Mouse (Mus musculus) MEL (cell line): Measurements from ENCODE around the gene Sv2a. TPM values are rescaled to one million over a fixed set of nuclear protein-coding genes. Genes with fewer than 3 reads are reported as not detected.

Experiments used
- DNase-seq: peaks from one replicate; pipeline ENCODE4 v3.0.0; 2011; ENCODE audit warnings: low read depth, low spot score
- H3K27ac ChIP-seq: 2 replicates; pipeline ENCODE4 v1.5.1; 2012; ENCODE audit warnings: low read depth, mild to moderate bottlenecking, control low read depth, low read length, moderate library complexity; ENCODE audit not compliant: control insufficient read depth
- H3K27me3 ChIP-seq, 2 experiments: fragments of 150-350 bp in 1 of 2; sonication (generic) in 1 of 2; 2 replicates each; pipeline ENCODE4 v1.6.1; 2012; ENCODE audit warnings: low read length in 2 of 2, mild to moderate bottlenecking in 2 of 2, improper control_type of control experiment in 1 of 2, moderate library complexity in 1 of 2; ENCODE audit not compliant: insufficient read depth in 2 of 2, control insufficient read depth in 1 of 2
- H3K36me3 ChIP-seq, 2 experiments: 2 replicates each; pipeline ENCODE4 v1.6.1; 2012 to 2014; ENCODE audit warnings: low read length in 2 of 2, improper control_type of control experiment in 1 of 2, inconsistent platforms in 1 of 2, mild to moderate bottlenecking in 1 of 2; ENCODE audit not compliant: insufficient read depth in 2 of 2, control insufficient read depth in 1 of 2
- H3K4me1 ChIP-seq, 2 experiments: fragments of 150-350 bp in 1 of 2; sonication (generic) in 1 of 2; 2 replicates each; pipeline ENCODE4 v1.6.1; 2012; ENCODE audit warnings: low read length in 2 of 2, improper control_type of control experiment in 1 of 2, mild to moderate bottlenecking in 1 of 2; ENCODE audit not compliant: insufficient read depth in 2 of 2, control insufficient read depth in 1 of 2
- H3K4me3 ChIP-seq, 2 experiments: fragments of 150-350 bp in 1 of 2; sonication (generic) in 1 of 2; 2 replicates each; pipeline ENCODE4 v1.5.1; 2012; ENCODE audit warnings: low read depth in 2 of 2, low read length in 2 of 2, mild to moderate bottlenecking in 2 of 2, moderate library complexity in 2 of 2, control low read depth in 1 of 2, improper control_type of control experiment in 1 of 2; ENCODE audit not compliant: control insufficient read depth in 1 of 2, insufficient read depth in 1 of 2
- H3K79me2 ChIP-seq: 2 replicates; pipeline ENCODE4 v1.6.1; 2012; ENCODE audit warnings: mild to moderate bottlenecking, low read length, moderate library complexity; ENCODE audit not compliant: control insufficient read depth, poor library complexity, insufficient read depth
- H3K9ac ChIP-seq: 2 replicates; pipeline ENCODE4 v1.6.1; 2012; ENCODE audit warnings: low read depth, mild to moderate bottlenecking, control low read depth, low read length, moderate library complexity; ENCODE audit not compliant: control insufficient read depth, poor library complexity, severe bottlenecking
- H3K9me3 ChIP-seq: fragments of 150-350 bp; sonication (generic); replicated peaks from 2 replicates; pipeline ENCODE4 v1.6.1; 2012; ENCODE audit warnings: mild to moderate bottlenecking, low read length, improper control_type of control experiment, moderate library complexity; ENCODE audit not compliant: insufficient read depth
- ELF1 ChIP-seq: IDR thresholded peaks from 2 replicates; pipeline ENCODE4 v1.6.1; 2014; ENCODE audit warnings: low read depth, mild to moderate bottlenecking, inconsistent platforms, low read length, improper control_type of control experiment, moderate library complexity
- POLR2A ChIP-seq, 2 experiments: IDR thresholded peaks; 2 replicates each; pipeline ENCODE4 v1.6.1; 2011 to 2012; ENCODE audit warnings: low read length in 2 of 2, mild to moderate bottlenecking in 2 of 2, control low read depth in 1 of 2, improper control_type of control experiment in 1 of 2, low read depth in 1 of 2, moderate library complexity in 1 of 2; ENCODE audit not compliant: control insufficient read depth in 1 of 2, insufficient read depth in 1 of 2, poor library complexity in 1 of 2
- SMC3 ChIP-seq: IDR thresholded peaks from 2 replicates; pipeline ENCODE4 v1.6.1; 2011; ENCODE audit warnings: low read depth, low read length, improper control_type of control experiment
- ZC3H11A ChIP-seq: IDR thresholded peaks from 2 replicates; pipeline ENCODE4 v1.6.1; 2012; ENCODE audit warnings: low read depth, mild to moderate bottlenecking, inconsistent platforms, low read length, improper control_type of control experiment
- polyA plus RNA-seq, 2 experiments: library from polyadenylated mRNA; stranded (reverse) in 1 of 2; unstranded in 1 of 2; fragments of >175 nt in 1 of 2; fragments of >200 nt in 1 of 2; gene quantifications; 2 replicates each; pipeline versions ENCODE4 v1.2.1 to v1.2.4; 2012; ENCODE audit warnings: low replicate concordance in 2 of 2, low read depth in 1 of 2; ENCODE audit not compliant: insufficient read length in 2 of 2, insufficient read depth in 1 of 2, missing spikeins in 1 of 2
- total RNA-seq: library from RNA; depleted of rRNA; stranded (reverse); fragments of 300-350 nt; gene quantifications from 2 replicates; pipeline ENCODE4 v1.2.3, GENCODE M21; 2012; rRNA removed

Gene Sv2a
- total and polyA plus RNA-seq, 3 experiments: 0.77 to 3.3 TPM; not detected in 1

- Histone ChIP-seq H3K4me1 (peaks cover 13 to 33% of the 10 kb centered on the region in 2 experiments), H3K27me3 (no peaks in the 10 kb centered on the region), H3K9ac (peak overlapping the region; percentile 91), H3K36me3 (peaks cover 0 to 56% of the 10 kb centered on the region in 2 experiments; a peak in 2 of 4 replicates), H3K9me3 (no peaks in the 10 kb centered on the region), H3K79me2 (peaks cover 2% of the 10 kb centered on the region), H3K4me3 (peak overlapping the region; percentile 31 to 72), H3K27ac (peak overlapping the region; percentile 98)
- DNase-seq: peak; percentile 88
- no peak for TF ChIP-seq ZC3H11A
- TF ChIP-seq SMC3: no peak
- peak in 1 of 2 experiments; percentile 36; a peak in 1 of 4 replicates for TF ChIP-seq POLR2A (IDR thresholded peaks at IDR 0.05; ENCODE audit: control insufficient read depth in 1 of 2, insufficient read depth in 1 of 2, low read depth in 1 of 2, low read length in 2 of 2, poor library complexity in 1 of 2)
- TF ChIP-seq ELF1: no peak
These were observed 63.1 kb downstream of the Sv2a start for GRCm38 (mm10) chr3:96243921-96244572.

Other genes with a start within 250 kb of the Sv2a start
- gene Plekho1, start 185.2 kb upstream of the Sv2a start, total RNA-seq: 4.2 and 6.4 TPM in 2 replicates
- 10 to 100 TPM in 1 of 2 experiments, not detected in 1; 19.2 TPM for gene Plekho1, start 185.2 kb upstream of the Sv2a start, polyA plus RNA-seq
- 24.4 and 28.9 TPM in 2 replicates for gene Vps45, start 122.7 kb upstream of the Sv2a start, total RNA-seq
- 10 to 100 TPM; 20.6 to 92.0 TPM for gene Vps45, start 122.7 kb upstream of the Sv2a start, polyA plus RNA-seq
- gene Otud7b, start 76.6 kb upstream of the Sv2a start, total RNA-seq: 25.8 and 27.5 TPM in 2 replicates
- gene Otud7b, start 76.6 kb upstream of the Sv2a start, polyA plus RNA-seq: 10 to 100 TPM; 17.9 to 24.4 TPM
- 0.62 and 0.77 TPM in 2 replicates for gene Mtmr11, start 19.1 kb upstream of the Sv2a start, total RNA-seq
- gene Mtmr11, start 19.1 kb upstream of the Sv2a start, polyA plus RNA-seq: 1 to 10 TPM in 1 of 2 experiments, not detected in 1; 1.4 TPM
- gene Sf3b4, start 8.8 kb upstream of the Sv2a start, total RNA-seq: 135 and 157 TPM in 2 replicates
- 100 to 1,000 TPM; 102 to 423 TPM for gene Sf3b4, start 8.8 kb upstream of the Sv2a start, polyA plus RNA-seq
- gene Bola1, start 38.6 kb downstream of the Sv2a start, total RNA-seq: 115 and 123 TPM in 2 replicates
- 100 to 1,000 TPM in 1 of 2 experiments, not detected in 1; 124 TPM for gene Bola1, start 38.6 kb downstream of the Sv2a start, polyA plus RNA-seq
- gene Hist2h2ab, start 38.7 kb downstream of the Sv2a start, total RNA-seq: 197 and 234 TPM in 2 replicates
- under 1 TPM in 1 of 2 experiments, not detected in 1; 0.72 TPM for gene Hist2h2ab, start 38.7 kb downstream of the Sv2a start, polyA plus RNA-seq
- 2,824 and 3,687 TPM in 2 replicates for gene Hist2h2ac, start 39.7 kb downstream of the Sv2a start, total RNA-seq
- 1 to 10 TPM in 1 of 2 experiments, not detected in 1; 4.8 TPM for gene Hist2h2ac, start 39.7 kb downstream of the Sv2a start, polyA plus RNA-seq
- gene Hist2h2be, start 40.0 kb downstream of the Sv2a start, total RNA-seq: 1.6 and 1.8 TPM in 2 replicates
- gene Hist2h2be, start 40.0 kb downstream of the Sv2a start, polyA plus RNA-seq: 1 to 10 TPM in 1 of 2 experiments, not detected in 1; 3.2 TPM
- gene Hist2h3c2, start 58.0 kb downstream of the Sv2a start, total RNA-seq: 2,744 and 3,348 TPM in 2 replicates
- gene Hist2h3c2, start 58.0 kb downstream of the Sv2a start, polyA plus RNA-seq: 1,000 to 10,000 TPM in 1 of 2 experiments, 1 to 10 TPM in 1; 8.2 to 1,897 TPM
- 11,232 and 13,053 TPM in 2 replicates for gene Hist2h2aa2, start 59.1 kb downstream of the Sv2a start, total RNA-seq
- gene Hist2h2aa2, start 59.1 kb downstream of the Sv2a start, polyA plus RNA-seq: 10 to 100 TPM in 1 of 2 experiments, not detected in 1; 18.4 TPM
- 3,456 and 4,103 TPM in 2 replicates for gene Hist2h2aa1, start 64.3 kb downstream of the Sv2a start, total RNA-seq
- 1 to 10 TPM in 1 of 2 experiments, not detected in 1; 1.5 TPM for gene Hist2h2aa1, start 64.3 kb downstream of the Sv2a start, polyA plus RNA-seq
- gene Hist2h3c1, start 65.5 kb downstream of the Sv2a start, total RNA-seq: 1.3 and 1.5 TPM in 2 replicates
- not detected for gene Hist2h3c1, start 65.5 kb downstream of the Sv2a start, polyA plus RNA-seq
- 195 and 290 TPM in 2 replicates for gene Hist2h4, start 82.2 kb downstream of the Sv2a start, total RNA-seq
- gene Hist2h4, start 82.2 kb downstream of the Sv2a start, polyA plus RNA-seq: 1 to 10 TPM in 1 of 2 experiments, not detected in 1; 1.5 TPM
- gene Hist2h3b, start 87.5 kb downstream of the Sv2a start, total RNA-seq: 3,962 and 5,017 TPM in 2 replicates
- gene Hist2h3b, start 87.5 kb downstream of the Sv2a start, polyA plus RNA-seq: 10 to 100 TPM in 1 of 2 experiments, not detected in 1; 71.7 TPM
- gene Hist2h2bb, start 88.6 kb downstream of the Sv2a start, total RNA-seq: 6,680 and 8,754 TPM in 2 replicates
- gene Hist2h2bb, start 88.6 kb downstream of the Sv2a start, polyA plus RNA-seq: 10 to 100 TPM in 1 of 2 experiments, not detected in 1; 11.2 TPM
- gene Fcgr1, start 112.8 kb downstream of the Sv2a start, total RNA-seq: 3.4 and 4.7 TPM in 2 replicates
- 1 to 10 TPM in 1 of 2 experiments, not detected in 1; 2.8 TPM for gene Fcgr1, start 112.8 kb downstream of the Sv2a start, polyA plus RNA-seq